Mouse (Mus musculus): ENCODE data around the gene Vmn2r19. TPM values are rescaled to one million over a fixed set of nuclear protein-coding genes. Genes with fewer than 3 reads are reported as not detected.
"Not testable (repeated sequence)": the region's sequence is repeated elsewhere in the genome, so short reads cannot be mapped to it uniquely, and the experiment has no call there.

Gene Vmn2r19
- polyA plus RNA-seq, 1 experiment from 2014 or later = not detected

- Histone ChIP-seq H3K4me2 (no peak within 1 kb of the TSS), H3K27me3 (replicated peaks) (no peaks in the 10 kb centered on the region), H3K9me3 (replicated peaks) (no peaks in the 10 kb centered on the region; the same call in 1 of the 2 replicates), H3K27ac (ENCODE audit: poor library complexity, severe bottlenecking) (no peak within 1 kb of the TSS), H3K36me3 (no peaks in the 10 kb centered on the region), H3K4me3 (no peak within 1 kb of the TSS), H3K4me1 (replicated peaks) (no peaks in the 10 kb centered on the region), H3K9ac (no peak within 1 kb of the TSS)
- 73% methylated on average over 4 of the region's 4 CpGs for WGBS
- ATAC-seq (ENCODE audit: insufficient number of reproducible peaks, low FRiP score) = no peak
Observed at GRCm38 (mm10) chr6:123289753-123290152, 18.4 kb upstream of the Vmn2r19 start, which contains the start of gene Clec4e. TSS of gene Clec4e (minus strand) at chr6:123289870.

DNA sequence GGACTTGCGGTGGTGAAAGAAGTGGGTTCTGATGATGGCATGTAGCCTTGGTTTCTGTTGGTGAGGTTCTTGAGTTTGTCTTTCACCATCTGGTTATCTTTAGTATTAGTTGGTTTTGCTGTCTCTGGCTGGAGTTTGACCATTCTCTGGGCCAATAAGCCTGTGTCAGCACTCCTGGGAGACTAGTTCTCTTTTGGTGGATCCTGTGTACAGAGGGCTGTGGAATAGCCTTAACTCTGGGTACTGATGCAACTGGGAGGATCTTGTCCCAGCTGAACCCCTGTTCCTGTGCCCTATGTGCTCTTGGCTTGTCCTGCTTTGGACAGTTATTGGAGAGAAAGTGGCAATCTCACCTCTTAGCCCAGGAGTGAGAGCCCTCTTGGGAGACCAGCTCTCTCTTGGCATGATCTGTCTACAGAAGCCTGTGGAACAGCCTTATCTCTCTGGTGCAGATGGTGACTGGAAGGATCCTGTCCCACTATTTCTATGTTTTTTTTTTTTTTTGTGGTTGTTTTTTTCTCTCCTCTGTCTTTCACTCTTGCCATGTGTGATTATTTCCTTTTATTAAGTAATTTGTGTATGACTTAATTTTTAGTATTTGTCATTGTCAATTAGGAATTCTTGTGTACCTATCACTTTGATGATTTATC is 15.3 kb upstream of the Vmn2r19 start:
- ATAC-seq (ENCODE audit: insufficient number of reproducible peaks, low FRiP score) = peak; percentile 92
- Histone ChIP-seq H3K4me2 (no peak overlapping the region), H3K27me3 (replicated peaks) (no peaks in the 10 kb centered on the region), H3K4me1 (replicated peaks) (no peaks in the 10 kb centered on the region), H3K9me3 (replicated peaks) (no peaks in the 10 kb centered on the region; the same call in 1 of the 2 replicates), H3K4me3 (no peak overlapping the region), H3K9ac (no peak overlapping the region), H3K27ac (ENCODE audit: poor library complexity, severe bottlenecking) (no peak overlapping the region), H3K36me3 (no peaks in the 10 kb centered on the region)
- WGBS = 81% methylated on average over 1 of the region's 1 CpGs

DNA sequence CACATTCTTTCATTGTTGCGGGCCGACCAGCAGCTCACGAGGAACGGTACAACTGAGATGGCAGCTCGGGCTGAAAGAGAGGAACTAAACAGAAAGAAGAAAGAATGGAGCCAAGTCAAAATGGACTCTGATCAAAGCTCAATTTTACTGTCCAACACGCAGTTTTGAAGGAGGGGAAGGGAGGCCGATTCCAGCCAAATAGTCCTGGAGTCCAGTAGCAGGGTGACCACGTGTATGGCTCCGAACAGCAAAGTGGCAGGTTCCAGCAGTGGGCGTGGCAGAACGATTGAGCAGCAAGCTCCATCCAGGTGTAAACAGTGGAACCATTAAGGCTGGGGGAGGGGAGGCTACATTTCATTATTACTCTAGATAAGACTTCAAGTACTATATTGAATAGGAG is 14.6 kb upstream of the Vmn2r19 start:
- 78% methylated on average over 11 of the region's 11 CpGs for WGBS

DNA sequence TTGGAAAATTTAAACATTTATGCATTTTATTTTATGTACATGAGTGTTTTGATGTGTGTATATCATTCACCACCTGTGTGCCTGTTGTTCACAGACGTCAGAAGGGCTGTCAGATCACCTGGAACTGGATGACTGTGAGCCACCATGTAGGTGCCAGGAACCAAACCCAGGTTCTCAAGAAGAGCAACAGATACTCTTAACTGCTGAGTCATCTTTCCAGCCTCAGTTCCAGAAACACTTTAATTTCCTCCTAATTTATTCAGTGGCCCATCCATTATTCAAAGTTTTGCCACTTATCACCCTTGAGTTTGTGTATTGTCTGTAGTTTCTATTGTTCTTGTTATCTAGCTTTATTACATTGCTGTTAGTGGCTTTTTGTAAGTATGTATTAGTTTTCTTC is 11.4 kb upstream of the Vmn2r19 start:
- no peaks in the 10 kb centered on the region for H3K27me3 ChIP-seq (replicated peaks)
- 55% methylated on average over 1 of the region's 1 CpGs for WGBS
- no peak overlapping the region for H3K27ac ChIP-seq (ENCODE audit: poor library complexity, severe bottlenecking)
- ATAC-seq (ENCODE audit: insufficient number of reproducible peaks, low FRiP score) = no peak
- H3K4me2 ChIP-seq = no peak overlapping the region
- H3K4me1 ChIP-seq (replicated peaks) = no peaks in the 10 kb centered on the region
- no peak overlapping the region for H3K9ac ChIP-seq
- peaks cover 3% of the 10 kb centered on the region for H3K9me3 ChIP-seq (replicated peaks)
- no peaks in the 10 kb centered on the region for H3K36me3 ChIP-seq
- H3K4me3 ChIP-seq = no peak overlapping the region

More for the DNA sequence above, 14.6 kb upstream of the Vmn2r19 start:
- not testable (repeated sequence) for H3K9ac ChIP-seq; H3K4me3 ChIP-seq; ATAC-seq (ENCODE audit: insufficient number of reproducible peaks, low FRiP score); H3K36me3 ChIP-seq; H3K9me3 ChIP-seq (replicated peaks); H3K27me3 ChIP-seq (replicated peaks); H3K4me1 ChIP-seq (replicated peaks); H3K27ac ChIP-seq (ENCODE audit: poor library complexity, severe bottlenecking); H3K4me2 ChIP-seq

DNA sequence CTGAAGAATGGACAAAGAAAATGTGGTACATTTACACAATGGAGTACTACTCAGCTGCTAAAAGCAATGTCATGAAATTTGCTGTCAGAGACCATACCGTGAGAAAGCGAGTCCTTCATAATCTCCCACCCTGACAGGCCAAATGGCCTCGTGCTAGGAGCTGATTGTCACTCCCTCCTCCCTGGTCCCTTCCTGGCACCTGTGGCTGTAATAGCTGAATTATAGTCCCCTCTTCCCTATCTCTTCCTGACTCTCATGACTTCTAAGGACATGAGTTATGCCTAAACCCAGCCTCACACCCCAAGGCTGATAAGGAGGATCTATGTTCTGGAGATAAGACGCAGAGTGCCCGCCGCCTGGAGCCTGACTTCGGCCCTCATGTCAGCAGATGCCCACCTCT is 1.8 kb upstream of the Vmn2r19 start:
- H3K27me3 ChIP-seq (replicated peaks); ATAC-seq (ENCODE audit: insufficient number of reproducible peaks, low FRiP score); H3K9me3 ChIP-seq (replicated peaks); H3K4me3 ChIP-seq; H3K9ac ChIP-seq; H3K27ac ChIP-seq (ENCODE audit: poor library complexity, severe bottlenecking); H3K4me2 ChIP-seq; H3K36me3 ChIP-seq; H3K4me1 ChIP-seq (replicated peaks): not testable (repeated sequence)
- 53% methylated on average over 7 of the region's 7 CpGs for WGBS

GRCm38 (mm10) chr6:123332503-123332902 is 24.4 kb downstream of the Vmn2r19 start:
- Histone ChIP-seq H3K36me3 (no peaks in the 10 kb centered on the region), H3K27ac (ENCODE audit: poor library complexity, severe bottlenecking) (no peak overlapping the region), H3K4me3 (no peak overlapping the region), H3K4me2 (no peak overlapping the region), H3K4me1 (replicated peaks) (no peaks in the 10 kb centered on the region), H3K9ac (no peak overlapping the region), H3K27me3 (replicated peaks) (no peaks in the 10 kb centered on the region), H3K9me3 (replicated peaks) (no peaks in the 10 kb centered on the region)
- 44% methylated on average over 2 of the region's 2 CpGs for WGBS
- no peak for ATAC-seq (ENCODE audit: insufficient number of reproducible peaks, low FRiP score)

DNA sequence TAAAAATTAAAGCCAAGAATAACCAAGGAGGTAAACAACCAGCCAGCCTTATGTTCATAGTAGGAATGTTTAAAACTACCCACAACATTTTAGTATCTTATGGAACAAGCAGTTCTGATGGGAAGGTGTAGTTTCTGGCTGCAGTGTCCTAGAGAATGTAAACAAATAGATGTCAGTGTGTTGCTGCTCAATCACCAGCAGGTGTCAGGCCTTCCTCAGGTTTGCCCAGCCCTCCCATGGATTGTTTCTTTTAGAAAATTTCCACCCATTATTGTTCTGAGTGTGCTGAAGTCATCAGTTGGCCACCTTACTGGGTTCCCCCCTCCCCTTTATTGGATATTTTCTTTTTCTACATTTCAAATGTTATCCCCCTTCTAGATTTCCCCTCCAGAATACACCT is 32.0 kb downstream of the Vmn2r19 start:
- no peaks in the 10 kb centered on the region for H3K9me3 ChIP-seq (replicated peaks)
- no peaks in the 10 kb centered on the region for H3K36me3 ChIP-seq
- ATAC-seq (ENCODE audit: insufficient number of reproducible peaks, low FRiP score) = no peak
- H3K9ac ChIP-seq = no peak overlapping the region
- no peak overlapping the region for H3K4me2 ChIP-seq
- H3K4me3 ChIP-seq = no peak overlapping the region
- no peaks in the 10 kb centered on the region for H3K4me1 ChIP-seq (replicated peaks)
- no peak overlapping the region for H3K27ac ChIP-seq (ENCODE audit: poor library complexity, severe bottlenecking)
- no peaks in the 10 kb centered on the region for H3K27me3 ChIP-seq (replicated peaks)

- no peak overlapping the region for H3K27ac ChIP-seq (ENCODE audit: poor library complexity, severe bottlenecking)
- WGBS = 81% methylated on average over 1 of the region's 1 CpGs
- no peak overlapping the region for H3K9ac ChIP-seq
- no peaks in the 10 kb centered on the region for H3K27me3 ChIP-seq (replicated peaks)
- H3K4me2 ChIP-seq = no peak overlapping the region
- H3K4me3 ChIP-seq = no peak overlapping the region
- H3K4me1 ChIP-seq (replicated peaks) = no peaks in the 10 kb centered on the region
- ATAC-seq (ENCODE audit: insufficient number of reproducible peaks, low FRiP score) = no peak
- no peaks in the 10 kb centered on the region for H3K9me3 ChIP-seq (replicated peaks)
- no peaks in the 10 kb centered on the region for H3K36me3 ChIP-seq
Observed at GRCm38 (mm10) chr6:123346141-123346540, 38.0 kb downstream of the Vmn2r19 start.

Other genes starting within 250 kb of the Vmn2r19 start
- gene Clec4a2, start 201.9 kb upstream of the Vmn2r19 start, polyA plus RNA-seq (2016; fragmentation: Nextera tagmentation; extraction: Ambion mirVana) = 0.28 and 1.4 TPM in 2 replicates
- gene Clec4b2, start 135.4 kb upstream of the Vmn2r19 start, polyA plus RNA-seq (2016; fragmentation: Nextera tagmentation; extraction: Ambion mirVana) = not detected in 2 replicates
- 0.20 and 0.22 TPM in 2 replicates for gene Clec4n, start 78.5 kb upstream of the Vmn2r19 start, polyA plus RNA-seq (2016; fragmentation: Nextera tagmentation; extraction: Ambion mirVana)
- not detected in 2 replicates for gene Clec4d, start 46.2 kb upstream of the Vmn2r19 start, polyA plus RNA-seq (2016; fragmentation: Nextera tagmentation; extraction: Ambion mirVana)
- 0.08 TPM in 2 replicates for gene Clec4e, start 18.5 kb upstream of the Vmn2r19 start, polyA plus RNA-seq (2016; fragmentation: Nextera tagmentation; extraction: Ambion mirVana)
- not detected in 2 replicates for gene Vmn2r20, start 109.8 kb downstream of the Vmn2r19 start, polyA plus RNA-seq (2016; fragmentation: Nextera tagmentation; extraction: Ambion mirVana)
- not detected in 2 replicates for gene Vmn2r21, start 225.1 kb downstream of the Vmn2r19 start, polyA plus RNA-seq (2016; fragmentation: Nextera tagmentation; extraction: Ambion mirVana)

All from heart, embryonic 12.5 days (tissue).